Mouse (Mus musculus): ENCODE measurements around the gene Btbd9.

GRCm38 (mm10) chr17:30412991-30413390, 163.3 kb downstream of the Btbd9 start:
- no peak for TF ChIP-seq CEBPB (IDR thresholded peaks at IDR 0.05; ENCODE audit: low read depth)
- TF ChIP-seq CTCF (IDR thresholded peaks at IDR 0.05; ENCODE audit: control insufficient read depth, insufficient read depth, insufficient read length): no peak
- no peak for TF ChIP-seq MAX (IDR thresholded peaks at IDR 0.05)
- no peak for TF ChIP-seq USF1 (IDR thresholded peaks at IDR 0.05; ENCODE audit: low read depth)
- TF ChIP-seq MYOG (IDR thresholded peaks at IDR 0.05; ENCODE audit: control insufficient read depth, extremely low read depth, insufficient read length): no peak
- TF ChIP-seq MYOD1 (IDR thresholded peaks at IDR 0.05; ENCODE audit: control insufficient read depth, insufficient read length, low read depth): no peak
- no peak for TF ChIP-seq FOSL1 (IDR thresholded peaks at IDR 0.05; ENCODE audit: insufficient read depth, low read length, poor library complexity, severe bottlenecking)

Measured in C2C12 (cell line).